Mouse (Mus musculus) layer of hippocampus, postnatal 14 days (tissue): ENCODE data around the gene Gnrhr. TPM values are rescaled to one million over a fixed set of nuclear protein-coding genes. Genes with fewer than 3 reads are reported as not detected.

Source experiments
- DNase-seq, 2 experiments: peaks; one replicate each; pipeline ENCODE4 v3.0.0; 2021 to 2022; ENCODE audit warnings: low spot score in 2 of 2, mixed read lengths in 1 of 2
- long read RNA-seq, 2 experiments: library from polyadenylated mRNA; stranded (forward); transcript quantifications; one replicate each; pipeline ENCODE4 v2.0.0; 2021
- total RNA-seq, 2 experiments: library from RNA; stranded (reverse); gene quantifications; 2 replicates each; pipeline ENCODE4 v1.2.3; 2021

Gnrhr gene
- not detected for total RNA-seq
- long read RNA-seq, experiment 1, result 0 reads
- long read RNA-seq, experiment 2, result 0 reads

- no peak for DNase-seq
These were observed at the start of gene Gnrhr for GRCm38 (mm10) chr5:86197801-86198200. Gene Gnrhr, minus strand, starts transcription at chr5:86197901.

DNA sequence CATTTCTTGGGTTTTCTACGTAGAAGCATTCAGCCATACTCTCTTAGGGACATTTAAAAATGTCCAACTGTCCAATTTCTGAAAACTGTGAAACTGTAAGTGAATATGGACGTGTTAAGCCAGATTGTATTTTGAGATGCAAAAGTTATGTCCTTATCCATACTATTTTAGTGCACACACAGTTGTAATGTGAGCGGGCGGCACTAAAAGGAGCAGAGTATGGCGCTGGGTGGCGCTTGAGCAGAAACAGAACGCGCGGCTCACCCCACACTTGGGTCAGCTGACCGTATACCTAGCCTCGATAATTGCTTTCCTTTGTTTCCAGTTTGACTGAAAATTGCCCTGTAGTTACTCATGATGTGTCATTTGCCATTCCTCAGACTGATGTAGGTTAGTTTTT, 48.9 kb upstream of the Gnrhr start:
- no peak for DNase-seq

DNA sequence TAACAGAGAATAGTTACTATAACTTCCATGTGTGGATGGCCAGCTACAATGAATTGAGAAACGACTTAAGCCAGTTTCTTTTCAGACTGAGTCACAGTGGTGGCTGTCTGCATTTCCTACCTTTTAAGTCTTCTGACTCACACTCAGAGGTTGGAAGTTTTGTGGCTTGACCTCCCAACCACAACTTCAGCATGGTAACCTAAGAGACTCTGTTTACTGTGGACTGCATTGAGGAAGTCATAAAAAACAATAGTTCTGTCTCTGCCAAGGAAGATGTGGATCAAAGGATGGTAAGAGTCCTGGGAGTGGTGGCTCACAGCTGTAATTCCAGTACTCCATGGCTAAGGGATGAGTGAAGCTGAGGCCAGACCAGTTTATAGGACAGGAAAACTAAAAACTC, 47.2 kb upstream of the Gnrhr start:
- DNase-seq, result no peak

- DNase-seq, result no peak
These were observed 46.6 kb upstream of the Gnrhr start for GRCm38 (mm10) chr5:86244275-86244674.

GRCm38 (mm10) chr5:86227156-86227853, 29.6 kb upstream of the Gnrhr start:
- peak in 1 of 2 experiments; percentile 0 for DNase-seq

DNA sequence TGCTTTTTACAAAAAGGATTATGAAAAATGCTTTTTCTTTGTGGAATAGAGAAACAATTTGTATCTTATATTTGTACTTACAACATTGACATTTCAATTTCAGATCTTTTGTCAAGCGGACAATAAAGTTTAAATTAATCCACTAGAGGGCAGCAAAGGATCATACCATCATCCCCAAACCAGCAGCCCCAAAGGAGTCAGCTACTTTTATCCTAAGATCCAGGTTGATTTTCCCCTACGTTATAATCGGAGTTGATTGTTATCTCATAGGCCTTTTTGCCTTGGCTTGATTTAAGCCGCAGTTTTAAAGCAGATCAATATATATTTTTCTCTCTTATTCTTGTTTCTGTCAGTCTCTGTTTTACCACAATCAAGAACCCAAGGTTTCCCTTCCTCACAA, 6.3 kb downstream of the Gnrhr start:
- peak in 1 of 2 experiments; percentile 70 for DNase-seq

DNA sequence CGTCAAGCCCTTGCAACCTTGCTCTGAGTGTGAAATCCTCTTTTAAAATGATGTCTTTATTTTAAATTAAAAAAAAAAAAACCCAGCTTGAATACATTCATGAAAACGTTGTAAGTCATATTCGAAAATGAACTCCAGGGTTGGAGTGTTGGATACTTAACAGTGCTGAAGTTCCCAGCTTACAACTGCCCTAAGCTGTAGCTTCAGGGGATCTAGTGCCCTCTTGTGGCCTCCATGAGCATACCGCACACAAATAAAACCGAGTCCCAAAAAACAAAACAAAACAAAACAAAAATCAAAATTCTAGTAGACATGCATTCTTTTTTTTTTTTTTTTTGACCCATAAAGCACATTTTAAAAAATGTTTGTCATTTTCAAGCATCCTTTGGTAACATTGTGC, 6.9 kb downstream of the Gnrhr start:
- DNase-seq, result no peak

DNA sequence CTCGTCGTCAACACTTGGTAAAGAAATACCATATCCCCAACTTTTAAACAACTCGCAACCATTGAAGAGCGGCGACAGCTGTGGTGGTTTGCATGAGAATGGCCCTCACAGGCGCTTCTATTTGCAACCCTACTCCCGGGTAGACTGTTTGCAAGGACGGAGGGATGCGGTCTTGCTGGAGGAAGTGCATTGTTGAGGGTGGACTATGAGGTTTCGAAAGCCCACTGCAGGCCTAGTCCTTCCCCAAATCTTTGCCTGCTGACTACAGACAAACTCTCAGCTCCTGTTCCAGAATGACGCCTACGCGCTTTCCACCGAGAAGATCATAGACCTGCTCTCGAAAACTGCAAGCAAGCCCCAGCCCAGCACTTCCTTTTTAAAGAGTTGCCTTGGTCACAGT, 7.4 kb downstream of the Gnrhr start:
- no peak for DNase-seq

GRCm38 (mm10) chr5:86187441-86187840, 10.3 kb downstream of the Gnrhr start:
- DNase-seq, result no peak

DNA sequence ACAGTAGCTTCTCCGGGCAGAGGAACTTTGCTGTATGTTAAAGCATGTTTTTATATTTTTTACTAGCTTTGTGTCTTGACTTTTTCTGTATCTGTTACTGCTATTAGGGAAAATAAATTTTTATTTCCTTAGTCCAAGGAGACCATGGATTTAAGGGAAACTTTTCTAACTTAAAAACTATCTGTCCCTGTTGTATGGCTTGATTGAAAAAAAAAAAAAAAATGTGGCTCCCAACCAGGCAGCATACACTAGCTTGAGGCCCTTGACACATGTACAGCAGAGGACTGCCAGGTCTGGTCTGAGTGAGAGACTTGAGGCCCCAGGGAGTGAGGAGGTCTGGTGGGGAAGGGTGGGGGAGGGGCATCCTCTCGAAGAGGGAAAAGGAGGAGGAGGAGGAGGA, 23.9 kb downstream of the Gnrhr start:
- no peak for DNase-seq

- peak; percentile 97 to 99 for DNase-seq
These were observed 25.1 kb downstream of the Gnrhr start, which contains the start of gene Uba6 for GRCm38 (mm10) chr5:86172449-86173161. Gene Uba6, minus strand, starts transcription at chr5:86172803.

DNA sequence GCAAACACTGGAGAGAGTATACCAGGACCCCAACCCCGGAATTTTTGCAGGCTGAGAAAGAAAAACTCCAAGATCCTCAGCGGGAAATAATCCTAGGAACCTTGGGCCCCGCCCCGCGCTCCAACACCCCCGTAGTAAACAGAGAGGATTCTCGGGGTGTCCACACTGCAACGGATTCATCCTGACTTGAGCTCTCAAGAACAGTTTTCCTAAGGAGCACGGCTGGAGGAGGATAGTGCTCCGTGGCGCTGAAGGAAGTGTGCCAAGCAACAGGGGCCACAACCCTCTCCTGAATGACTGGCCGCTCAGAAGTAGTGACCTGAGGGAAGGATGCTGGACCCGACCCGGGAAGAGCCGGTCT, 25.6 kb downstream of the Gnrhr start:
- no peak for DNase-seq

Other genes with a start within 250 kb of the Gnrhr start
- gene Cenpc1, start 132.3 kb downstream of the Gnrhr start, total RNA-seq, result 10 to 100 TPM; 20.6 to 24.1 TPM
- not detected for gene Stap1, start 126.2 kb downstream of the Gnrhr start, total RNA-seq
- 10 to 100 TPM; 15.9 to 19.7 TPM for gene Uba6, start 25.1 kb downstream of the Gnrhr start, total RNA-seq
- not detected for gene Tmprss11c, start 91.4 kb upstream of the Gnrhr start, total RNA-seq
- gene Tmprss11d, start 175.5 kb upstream of the Gnrhr start, total RNA-seq, result not detected